Mouse (Mus musculus) midbrain, postnatal 0 days (tissue): ENCODE measurements around the gene Ncbp3. TPM values are rescaled to one million over a fixed set of nuclear protein-coding genes. Genes with fewer than 3 reads are reported as not detected.

Source experiments
- ATAC-seq: fragments of 200-750 bp; cut with Nextera tagmentation; 2 replicates; pipeline ENCODE4 v1.8.0; 2017; ENCODE audit warnings: moderate number of reproducible peaks, mild to moderate bottlenecking, moderate TSS enrichment, moderate library complexity; ENCODE audit not compliant: low FRiP score
- DNase-seq: peaks from one replicate; pipeline ENCODE4 v3.0.0-alpha.2; 2015; ENCODE audit warnings: low spot score
- H3K27ac ChIP-seq: fragments of 300-500 bp; sonication (generic); 2 replicates; pipeline ENCODE4 v1.5.1; 2014; ENCODE audit warnings: low read depth, mild to moderate bottlenecking, low read length, mixed read lengths
- H3K27me3 ChIP-seq: fragments of 300-500 bp; sonication (generic); 2 replicates; pipeline ENCODE4 v1.6.1; 2014; ENCODE audit warnings: low read length, control low read depth, mixed read lengths; ENCODE audit not compliant: insufficient read depth
- H3K36me3 ChIP-seq: fragments of 300-500 bp; sonication (generic); 2 replicates; pipeline ENCODE4 v1.6.1; 2014; ENCODE audit warnings: low read length, control low read depth, mixed read lengths; ENCODE audit not compliant: insufficient read depth
- H3K4me1 ChIP-seq: fragments of 300-500 bp; sonication (generic); 2 replicates; pipeline ENCODE4 v1.6.1; 2014; ENCODE audit warnings: mild to moderate bottlenecking, control low read depth, antibody characterized with exemption, low read length, mixed read lengths; ENCODE audit not compliant: insufficient read depth
- H3K4me2 ChIP-seq: fragments of 300-500 bp; sonication (generic); 2 replicates; pipeline ENCODE4 v1.6.1; 2014; ENCODE audit warnings: low read depth, mild to moderate bottlenecking, low read length, mixed read lengths; ENCODE audit not compliant: poor library complexity, severe bottlenecking
- H3K4me3 ChIP-seq: fragments of 300-500 bp; sonication (generic); 2 replicates; pipeline ENCODE4 v1.5.1; 2014; ENCODE audit warnings: low read depth, mild to moderate bottlenecking, low read length, moderate library complexity
- H3K9ac ChIP-seq: fragments of 300-500 bp; sonication (generic); replicated peaks from 2 replicates; pipeline ENCODE4 v1.6.1; 2014; ENCODE audit warnings: mild to moderate bottlenecking, low read length, moderate library complexity, mixed read lengths; ENCODE audit not compliant: poor library complexity, severe bottlenecking
- H3K9me3 ChIP-seq: fragments of 300-500 bp; sonication (generic); 2 replicates; pipeline ENCODE4 v1.6.1; 2016; ENCODE audit warnings: low read length, control low read depth
- CTCF ChIP-seq: IDR thresholded peaks from 2 replicates; pipeline ENCODE4 v1.5.1; 2016; ENCODE audit warnings: antibody characterized with exemption, mild to moderate bottlenecking
- WGBS: fragments of 180-500 bp; shearing (Covaris S2); extraction: QIAGEN DNeasy Blood & Tissue Kit; methylation state at CpG from one replicate; pipeline ENCODE4 v1.1.7; 2014; 5-methylcytosine and 5-hydroxymethylcytosine counted together
- polyA plus RNA-seq: library from polyadenylated mRNA; unstranded; fragments of >200 nt; fragmentation: Nextera tagmentation; extraction: Ambion mirVana; gene quantifications from 2 replicates; pipeline ENCODE4 v1.2.1, GENCODE M21; 2015
- total RNA-seq: library from RNA; depleted of rRNA; stranded (reverse); fragments of >200 nt; gene quantifications from 2 replicates; pipeline ENCODE4 v1.2.3, GENCODE M21; 2014

Gene Ncbp3
- total and polyA plus RNA-seq, 2 experiments from 2014 or later: 7.2 to 7.9 TPM

DNA sequence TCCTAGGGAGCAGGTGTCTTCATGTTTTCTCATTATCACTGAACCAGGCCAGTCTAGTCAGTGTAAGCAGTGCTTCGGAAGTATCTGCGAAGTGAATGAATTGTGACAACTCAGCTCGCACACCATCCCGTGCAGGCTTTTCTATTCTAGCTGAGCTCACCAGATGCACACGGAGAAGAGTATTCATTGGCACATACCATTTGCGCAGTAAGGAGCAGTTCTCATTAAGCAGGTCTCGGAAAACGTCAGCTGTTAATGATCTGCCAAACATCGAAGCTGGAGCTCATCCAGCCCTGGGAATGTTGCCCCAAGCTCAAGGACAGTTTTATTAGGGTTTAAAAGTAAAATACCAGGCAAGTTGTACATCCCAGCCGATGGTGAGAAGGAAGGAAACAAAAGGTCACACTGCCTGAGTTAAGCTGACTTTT lies 37.2 kb downstream of the Ncbp3 start:
- 70% methylated on average over 10 of the region's 10 CpGs for WGBS
- Histone ChIP-seq H3K4me2 (no peak overlapping the region), H3K9me3 (no peaks in the 10 kb centered on the region), H3K4me1 (no peaks in the 10 kb centered on the region), H3K9ac (no peak overlapping the region), H3K36me3 (peaks cover 11% of the 10 kb centered on the region), H3K27me3 (no peaks in the 10 kb centered on the region), H3K4me3 (no peak overlapping the region), H3K27ac (peak overlapping the region; percentile 8; the same call in 1 of the 2 replicates)
- ATAC-seq (no peak), DNase-seq (peak; percentile 50)
- TF ChIP-seq CTCF: no peak

DNA sequence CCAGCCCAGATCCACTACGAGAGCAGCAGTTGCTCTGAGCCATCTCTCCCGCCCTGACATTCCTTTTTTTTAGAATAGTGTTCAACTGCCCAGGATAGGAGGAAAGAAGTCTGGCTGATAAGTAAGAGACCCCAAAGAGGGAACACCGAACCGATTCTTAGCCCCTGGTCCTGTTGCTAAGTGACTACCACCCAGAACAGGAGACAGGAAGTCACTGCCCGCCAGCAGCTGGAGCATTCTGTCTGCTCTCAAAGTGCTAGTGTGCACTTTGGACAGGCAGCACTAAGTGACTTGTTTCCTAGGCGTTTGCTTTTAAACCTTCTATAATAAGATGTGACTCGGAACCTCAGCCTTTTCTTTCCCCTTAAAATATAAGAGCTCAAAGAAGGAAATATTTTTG lies 37.8 kb downstream of the Ncbp3 start:
- H3K36me3 ChIP-seq: peaks cover 9% of the 10 kb centered on the region
- DNase-seq (peak; percentile 40), ATAC-seq (no peak)
- no peaks in the 10 kb centered on the region for H3K27me3 ChIP-seq
- no peak overlapping the region for H3K4me3 ChIP-seq
- 75% methylated on average over 7 of the region's 7 CpGs for WGBS
- no peaks in the 10 kb centered on the region for H3K9me3 ChIP-seq
- H3K4me1 ChIP-seq: no peaks in the 10 kb centered on the region
- no peak overlapping the region for H3K9ac ChIP-seq
- H3K27ac ChIP-seq: peak overlapping the region; percentile 8; the same call in 1 of the 2 replicates
- TF ChIP-seq CTCF: no peak
- H3K4me2 ChIP-seq: no peak overlapping the region

DNA sequence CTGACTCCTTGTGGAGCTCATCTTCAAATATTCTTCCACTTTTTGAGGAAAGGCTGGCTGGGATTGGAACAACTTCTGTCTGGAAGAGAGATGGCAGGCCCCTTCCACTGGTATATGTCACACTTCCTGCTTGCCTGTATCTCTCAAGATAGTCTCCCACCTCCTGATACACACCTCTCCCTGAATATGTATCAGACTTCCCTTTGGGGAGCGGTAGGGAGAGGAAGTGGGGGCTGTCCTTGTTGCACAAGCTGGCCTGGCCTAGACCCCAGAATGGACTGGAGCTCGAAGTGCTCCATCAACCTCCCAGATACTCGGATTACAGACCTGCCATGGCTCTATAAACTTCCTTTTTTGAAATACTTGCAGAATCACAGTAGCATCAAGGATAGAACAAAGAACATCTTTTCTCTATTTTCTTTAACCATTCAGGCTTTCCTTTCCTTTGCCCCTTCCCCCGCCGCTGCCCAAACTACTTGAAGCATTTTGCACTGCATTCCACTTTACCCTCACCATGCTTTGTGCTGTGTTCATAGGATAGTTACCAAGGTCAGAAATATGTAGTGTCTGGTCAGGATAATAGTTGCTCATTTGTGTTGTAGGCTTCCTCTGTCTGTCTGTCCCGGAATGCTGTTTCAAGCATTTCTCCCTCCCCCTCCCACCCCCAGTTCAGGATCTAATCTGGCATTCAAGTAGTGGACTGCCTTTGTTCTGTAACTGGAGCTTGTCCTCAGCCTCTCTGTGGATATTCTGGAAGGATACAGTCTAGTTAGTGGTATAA lies 40.3 kb downstream of the Ncbp3 start:
- no peak for ATAC-seq
- H3K4me1 ChIP-seq: no peaks in the 10 kb centered on the region
- H3K9ac ChIP-seq: no peak overlapping the region
- H3K4me2 ChIP-seq: no peak overlapping the region
- H3K27me3 ChIP-seq: no peaks in the 10 kb centered on the region
- no peak overlapping the region for H3K4me3 ChIP-seq
- H3K27ac ChIP-seq: no peak overlapping the region
- H3K9me3 ChIP-seq: no peaks in the 10 kb centered on the region
- WGBS: 64% methylated on average over 6 of the region's 6 CpGs
- no peak for DNase-seq
- H3K36me3 ChIP-seq: no peaks in the 10 kb centered on the region
- TF ChIP-seq CTCF: no peak

DNA sequence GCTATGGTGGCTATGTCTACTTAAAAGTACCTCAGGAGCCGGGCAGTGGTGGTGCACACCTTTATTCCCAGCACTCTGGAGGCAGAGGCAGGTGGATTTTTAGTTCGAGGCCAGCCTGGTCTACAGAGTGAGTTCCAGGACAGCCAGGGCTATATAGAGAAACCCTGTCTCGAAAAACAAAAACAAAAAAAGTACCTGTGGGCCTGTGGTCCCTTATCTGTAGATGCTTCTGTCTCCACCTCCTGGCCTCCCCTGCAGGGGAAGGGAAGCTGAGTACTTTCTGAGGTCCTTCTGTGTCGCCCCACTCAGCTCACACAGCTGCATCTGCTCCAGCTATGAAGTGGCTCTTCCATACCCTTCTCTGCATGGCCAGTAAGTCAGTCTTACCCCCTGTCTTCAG lies 42.7 kb downstream of the Ncbp3 start, which contains the start of gene Itgae:
Gene Itgae (plus strand): TSS at position 301 of the 400 bp plus-strand sequence.
- no peak for TF ChIP-seq CTCF
- Histone ChIP-seq H3K4me3 (no peak within 1 kb of the TSS), H3K4me2 (no peak within 1 kb of the TSS), H3K4me1 (no peaks in the 10 kb centered on the region), H3K27me3 (no peaks in the 10 kb centered on the region), H3K36me3 (no peaks in the 10 kb centered on the region), H3K27ac (no peak within 1 kb of the TSS), H3K9ac (no peak within 1 kb of the TSS), H3K9me3 (no peaks in the 10 kb centered on the region)
- ATAC-seq (no peak), DNase-seq (no peak)
- whole genome bisulfite sequencing: 80% methylated on average over 4 of the region's 4 CpGs

DNA sequence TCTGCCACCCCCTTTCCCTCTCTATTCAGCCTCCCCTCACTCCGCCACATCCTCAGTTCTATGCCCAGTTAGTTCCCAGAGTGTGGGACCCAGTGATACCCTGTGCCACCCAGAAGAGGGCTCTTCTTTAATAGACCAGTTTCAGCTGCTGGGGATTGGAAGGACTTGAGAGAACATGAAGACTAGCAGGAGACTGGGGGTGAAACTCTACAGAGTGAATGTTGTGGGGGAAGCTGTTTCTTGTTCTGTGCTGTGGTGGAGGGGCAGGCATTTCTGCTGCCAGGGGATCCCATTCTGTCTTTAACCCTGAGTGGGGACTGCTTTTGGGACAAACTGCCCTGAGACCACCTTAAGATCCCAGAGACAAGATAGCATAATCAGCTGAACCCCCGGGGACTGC lies 43.2 kb downstream of the Ncbp3 start:
- no peaks in the 10 kb centered on the region for H3K36me3 ChIP-seq
- no peaks in the 10 kb centered on the region for H3K9me3 ChIP-seq
- no peak overlapping the region for H3K4me3 ChIP-seq
- no peak for ATAC-seq
- H3K9ac ChIP-seq: no peak overlapping the region
- no peak overlapping the region for H3K4me2 ChIP-seq
- TF ChIP-seq CTCF: no peak
- no peak for DNase-seq
- no peaks in the 10 kb centered on the region for H3K4me1 ChIP-seq
- no peak overlapping the region for H3K27ac ChIP-seq
- no peaks in the 10 kb centered on the region for H3K27me3 ChIP-seq
- WGBS: 88% methylated on average over 2 of the region's 2 CpGs

DNA sequence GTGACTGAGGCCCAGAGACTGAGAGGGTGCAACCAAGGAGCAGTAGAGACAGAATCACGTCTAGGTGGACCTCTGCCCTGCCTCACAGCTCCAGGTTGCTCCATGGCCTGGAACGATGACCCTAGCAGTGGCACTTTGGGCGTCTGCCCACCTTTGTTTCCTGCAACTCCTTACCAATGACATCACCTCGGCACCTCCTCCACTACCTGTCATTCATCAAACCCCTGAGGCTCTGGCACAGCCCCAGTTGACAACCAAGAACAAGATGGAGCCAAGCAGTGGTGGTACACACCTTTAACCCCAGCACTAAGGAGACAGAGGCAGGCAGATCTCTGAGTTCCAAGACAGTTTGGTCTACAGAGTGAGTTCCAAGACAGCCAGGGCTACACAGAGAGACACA lies 44.5 kb downstream of the Ncbp3 start:
- Histone ChIP-seq H3K36me3 (no peaks in the 10 kb centered on the region), H3K27me3 (no peaks in the 10 kb centered on the region), H3K9ac (no peak overlapping the region), H3K9me3 (no peaks in the 10 kb centered on the region), H3K4me1 (no peaks in the 10 kb centered on the region), H3K4me2 (no peak overlapping the region), H3K4me3 (no peak overlapping the region), H3K27ac (no peak overlapping the region)
- DNase-seq (no peak), ATAC-seq (no peak)
- TF ChIP-seq CTCF: no peak
- 83% methylated on average over 4 of the region's 4 CpGs for WGBS
